Mouse (Mus musculus): ENCODE results near the gene Gpcpd1. TPM values are rescaled to one million over a fixed set of nuclear protein-coding genes. Genes with fewer than 3 reads are reported as not detected.

Gene Gpcpd1
- polyA plus RNA-seq, 1 experiment from 2014 or later: 25.6 TPM

- no peak overlapping the region for H3K9ac ChIP-seq (replicated peaks; ENCODE audit: low read length)
- H3K4me3 ChIP-seq (ENCODE audit: low read length): no peak overlapping the region
- no peaks in the 10 kb centered on the region for H3K36me3 ChIP-seq (ENCODE audit: insufficient read depth, low read length)
- 40% methylated on average over 6 of the region's 6 CpGs for WGBS
- no peak overlapping the region for H3K27ac ChIP-seq (ENCODE audit: low read length)
- H3K9me3 ChIP-seq (ENCODE audit: low read length): no peaks in the 10 kb centered on the region
- ATAC-seq (ENCODE audit: low FRiP score, low TSS enrichment): peak; percentile 35; the same call in 1 of the 2 replicates
- H3K27me3 ChIP-seq (ENCODE audit: insufficient read depth, low read length): no peaks in the 10 kb centered on the region
- H3K4me2 ChIP-seq (replicated peaks; ENCODE audit: low read depth, low read length): no peak overlapping the region
- H3K4me1 ChIP-seq (ENCODE audit: insufficient read depth, low read length): peaks cover 3% of the 10 kb centered on the region; the same call in 1 of the 2 replicates
Measured at GRCm38 (mm10) chr2:132589906-132590538, 2.5 kb upstream of the Gpcpd1 start.

- H3K27ac ChIP-seq (ENCODE audit: low read length): no peak overlapping the region
- peaks cover 19% of the 10 kb centered on the region for H3K4me1 ChIP-seq (ENCODE audit: insufficient read depth, low read length)
- H3K9ac ChIP-seq (replicated peaks; ENCODE audit: low read length): no peak overlapping the region
- no peaks in the 10 kb centered on the region for H3K36me3 ChIP-seq (ENCODE audit: insufficient read depth, low read length)
- H3K4me2 ChIP-seq (replicated peaks; ENCODE audit: low read depth, low read length): no peak overlapping the region
- no peaks in the 10 kb centered on the region for H3K9me3 ChIP-seq (ENCODE audit: low read length)
- ATAC-seq (ENCODE audit: low FRiP score, low TSS enrichment): no peak
- WGBS: 49% methylated on average over 3 of the region's 3 CpGs
- no peak overlapping the region for H3K4me3 ChIP-seq (ENCODE audit: low read length)
- H3K27me3 ChIP-seq (ENCODE audit: insufficient read depth, low read length): no peaks in the 10 kb centered on the region
Measured at GRCm38 (mm10) chr2:132586006-132586405, 1.5 kb downstream of the Gpcpd1 start.

- Histone ChIP-seq H3K9ac (replicated peaks; ENCODE audit: low read length) (no peak overlapping the region), H3K27me3 (ENCODE audit: insufficient read depth, low read length) (no peaks in the 10 kb centered on the region), H3K27ac (ENCODE audit: low read length) (no peak overlapping the region), H3K4me3 (ENCODE audit: low read length) (no peak overlapping the region), H3K4me1 (ENCODE audit: insufficient read depth, low read length) (peaks cover 16% of the 10 kb centered on the region), H3K4me2 (replicated peaks; ENCODE audit: low read depth, low read length) (no peak overlapping the region), H3K9me3 (ENCODE audit: low read length) (no peaks in the 10 kb centered on the region), H3K36me3 (ENCODE audit: insufficient read depth, low read length) (no peaks in the 10 kb centered on the region)
- no peak for ATAC-seq (ENCODE audit: low FRiP score, low TSS enrichment)
- WGBS: 96% methylated on average over 1 of the region's 1 CpGs
Measured at GRCm38 (mm10) chr2:132584191-132584590, 3.3 kb downstream of the Gpcpd1 start.

GRCm38 (mm10) chr2:132583126-132583525 lies 4.4 kb downstream of the Gpcpd1 start:
- WGBS: 47% methylated on average over 3 of the region's 3 CpGs
- no peaks in the 10 kb centered on the region for H3K9me3 ChIP-seq (ENCODE audit: low read length)
- no peaks in the 10 kb centered on the region for H3K36me3 ChIP-seq (ENCODE audit: insufficient read depth, low read length)
- no peak overlapping the region for H3K4me3 ChIP-seq (ENCODE audit: low read length)
- H3K9ac ChIP-seq (replicated peaks; ENCODE audit: low read length): no peak overlapping the region
- H3K27me3 ChIP-seq (ENCODE audit: insufficient read depth, low read length): no peaks in the 10 kb centered on the region
- H3K4me1 ChIP-seq (ENCODE audit: insufficient read depth, low read length): peaks cover 16% of the 10 kb centered on the region
- H3K4me2 ChIP-seq (replicated peaks; ENCODE audit: low read depth, low read length): no peak overlapping the region
- H3K27ac ChIP-seq (ENCODE audit: low read length): no peak overlapping the region; the same call in 1 of the 2 replicates
- no peak for ATAC-seq (ENCODE audit: low FRiP score, low TSS enrichment)

GRCm38 (mm10) chr2:132582227-132582626 lies 5.3 kb downstream of the Gpcpd1 start:
- no peak overlapping the region for H3K4me3 ChIP-seq (ENCODE audit: low read length)
- peaks cover 16% of the 10 kb centered on the region for H3K4me1 ChIP-seq (ENCODE audit: insufficient read depth, low read length)
- no peaks in the 10 kb centered on the region for H3K27me3 ChIP-seq (ENCODE audit: insufficient read depth, low read length)
- no peak for ATAC-seq (ENCODE audit: low FRiP score, low TSS enrichment)
- H3K4me2 ChIP-seq (replicated peaks; ENCODE audit: low read depth, low read length): no peak overlapping the region
- WGBS: 29% methylated on average over 4 of the region's 4 CpGs
- H3K36me3 ChIP-seq (ENCODE audit: insufficient read depth, low read length): no peaks in the 10 kb centered on the region
- no peaks in the 10 kb centered on the region for H3K9me3 ChIP-seq (ENCODE audit: low read length)
- no peak overlapping the region for H3K9ac ChIP-seq (replicated peaks; ENCODE audit: low read length)
- H3K27ac ChIP-seq (ENCODE audit: low read length): peak overlapping the region; percentile 73; the same call in 1 of the 2 replicates

- no peak overlapping the region for H3K9ac ChIP-seq (replicated peaks; ENCODE audit: low read length)
- no peaks in the 10 kb centered on the region for H3K36me3 ChIP-seq (ENCODE audit: insufficient read depth, low read length)
- H3K4me1 ChIP-seq (ENCODE audit: insufficient read depth, low read length): peaks cover 36% of the 10 kb centered on the region
- H3K9me3 ChIP-seq (ENCODE audit: low read length): no peaks in the 10 kb centered on the region
- no peak overlapping the region for H3K27ac ChIP-seq (ENCODE audit: low read length)
- no peak overlapping the region for H3K4me2 ChIP-seq (replicated peaks; ENCODE audit: low read depth, low read length)
- H3K4me3 ChIP-seq (ENCODE audit: low read length): no peak overlapping the region
- ATAC-seq (ENCODE audit: low FRiP score, low TSS enrichment): no peak
- H3K27me3 ChIP-seq (ENCODE audit: insufficient read depth, low read length): no peaks in the 10 kb centered on the region
- WGBS: 64% methylated on average over 3 of the region's 3 CpGs
Measured at GRCm38 (mm10) chr2:132579689-132580088, 7.8 kb downstream of the Gpcpd1 start.

- H3K4me1 ChIP-seq (ENCODE audit: insufficient read depth, low read length): peaks cover 33% of the 10 kb centered on the region
- ATAC-seq (ENCODE audit: low FRiP score, low TSS enrichment): no peak
- H3K4me2 ChIP-seq (replicated peaks; ENCODE audit: low read depth, low read length): no peak overlapping the region
- no peak overlapping the region for H3K9ac ChIP-seq (replicated peaks; ENCODE audit: low read length)
- no peaks in the 10 kb centered on the region for H3K36me3 ChIP-seq (ENCODE audit: insufficient read depth, low read length)
- H3K4me3 ChIP-seq (ENCODE audit: low read length): no peak overlapping the region
- WGBS: 97% methylated on average over 3 of the region's 3 CpGs
- H3K27ac ChIP-seq (ENCODE audit: low read length): no peak overlapping the region
- no peaks in the 10 kb centered on the region for H3K9me3 ChIP-seq (ENCODE audit: low read length)
- H3K27me3 ChIP-seq (ENCODE audit: insufficient read depth, low read length): no peaks in the 10 kb centered on the region
Measured at GRCm38 (mm10) chr2:132578711-132579110, 8.8 kb downstream of the Gpcpd1 start.

- ATAC-seq (ENCODE audit: low FRiP score, low TSS enrichment): peak; percentile 99
- Histone ChIP-seq H3K9me3 (ENCODE audit: low read length) (no peaks in the 10 kb centered on the region), H3K4me3 (ENCODE audit: low read length) (peak overlapping the region; percentile 78), H3K36me3 (ENCODE audit: insufficient read depth, low read length) (no peaks in the 10 kb centered on the region), H3K4me1 (ENCODE audit: insufficient read depth, low read length) (peaks cover 31% of the 10 kb centered on the region), H3K27me3 (ENCODE audit: insufficient read depth, low read length) (no peaks in the 10 kb centered on the region), H3K9ac (replicated peaks; ENCODE audit: low read length) (peak overlapping the region; percentile 92), H3K4me2 (replicated peaks; ENCODE audit: low read depth, low read length) (peak overlapping the region; percentile 80), H3K27ac (ENCODE audit: low read length) (peak overlapping the region; percentile 97)
- under 1% methylated on average over 24 of the region's 38 CpGs for WGBS
Measured at GRCm38 (mm10) chr2:132578059-132578458, 9.5 kb downstream of the Gpcpd1 start.

- H3K9ac ChIP-seq (replicated peaks; ENCODE audit: low read length): peak overlapping the region; percentile 92
- peak overlapping the region; percentile 80 for H3K4me2 ChIP-seq (replicated peaks; ENCODE audit: low read depth, low read length)
- no peaks in the 10 kb centered on the region for H3K36me3 ChIP-seq (ENCODE audit: insufficient read depth, low read length)
- no peaks in the 10 kb centered on the region for H3K9me3 ChIP-seq (ENCODE audit: low read length)
- peaks cover 27% of the 10 kb centered on the region for H3K4me1 ChIP-seq (ENCODE audit: insufficient read depth, low read length)
- peak overlapping the region; percentile 97 for H3K27ac ChIP-seq (ENCODE audit: low read length)
- no peaks in the 10 kb centered on the region for H3K27me3 ChIP-seq (ENCODE audit: insufficient read depth, low read length)
- peak; percentile 83 for ATAC-seq (ENCODE audit: low FRiP score, low TSS enrichment)
- WGBS: under 1% methylated on average over 40 of the region's 41 CpGs
- peak overlapping the region; percentile 78 for H3K4me3 ChIP-seq (ENCODE audit: low read length)
Measured at GRCm38 (mm10) chr2:132577431-132577981, 10.0 kb downstream of the Gpcpd1 start.

GRCm38 (mm10) chr2:132576522-132577135 lies 10.9 kb downstream of the Gpcpd1 start:
- 48% methylated on average over 3 of the region's 3 CpGs for WGBS
- H3K9ac ChIP-seq (replicated peaks; ENCODE audit: low read length): no peak overlapping the region
- H3K4me2 ChIP-seq (replicated peaks; ENCODE audit: low read depth, low read length): peak overlapping the region; percentile 80
- no peaks in the 10 kb centered on the region for H3K9me3 ChIP-seq (ENCODE audit: low read length)
- H3K27me3 ChIP-seq (ENCODE audit: insufficient read depth, low read length): no peaks in the 10 kb centered on the region
- H3K27ac ChIP-seq (ENCODE audit: low read length): no peak overlapping the region
- peaks cover 20% of the 10 kb centered on the region for H3K4me1 ChIP-seq (ENCODE audit: insufficient read depth, low read length)
- peak overlapping the region; percentile 78; the same call in 1 of the 2 replicates for H3K4me3 ChIP-seq (ENCODE audit: low read length)
- ATAC-seq (ENCODE audit: low FRiP score, low TSS enrichment): no peak
- no peaks in the 10 kb centered on the region for H3K36me3 ChIP-seq (ENCODE audit: insufficient read depth, low read length)

All from kidney, embryonic 16.5 days (tissue).